Mouse (Mus musculus) liver, embryonic 13.5 days (tissue): ENCODE results near the gene Aspn. TPM values are rescaled to one million over a fixed set of nuclear protein-coding genes. Genes with fewer than 3 reads are reported as not detected.

ENCODE experiments used
- ATAC-seq: fragments of 200-750 bp; cut with Nextera tagmentation; 2 replicates; pipeline ENCODE4 v1.8.0; 2017; ENCODE audit warnings: low read depth, mild to moderate bottlenecking, moderate number of reproducible peaks, moderate library complexity
- DNase-seq: peaks from one replicate; pipeline ENCODE4 v3.0.0; 2022
- H3K27ac ChIP-seq: fragments of 300-500 bp; sonication (generic); 2 replicates; pipeline ENCODE4 v1.5.1; 2015; ENCODE audit warnings: moderate library complexity, mild to moderate bottlenecking, inconsistent platforms
- H3K27me3 ChIP-seq: fragments of 300-500 bp; sonication (generic); 2 replicates; pipeline ENCODE4 v1.6.1; 2015; ENCODE audit warnings: mild to moderate bottlenecking, inconsistent platforms
- H3K36me3 ChIP-seq: fragments of 300-500 bp; sonication (generic); 2 replicates; pipeline ENCODE4 v1.6.1; 2015; ENCODE audit warnings: mild to moderate bottlenecking, inconsistent platforms
- H3K4me1 ChIP-seq: fragments of 300-500 bp; sonication (generic); replicated peaks from 2 replicates; pipeline ENCODE4 v1.6.1; 2015; ENCODE audit warnings: inconsistent platforms
- H3K4me2 ChIP-seq: fragments of 300-500 bp; sonication (generic); 2 replicates; pipeline ENCODE4 v1.6.1; 2015; ENCODE audit warnings: inconsistent platforms, mild to moderate bottlenecking, moderate library complexity
- H3K4me3 ChIP-seq: fragments of 300-500 bp; sonication (generic); replicated peaks from 2 replicates; pipeline ENCODE4 v1.5.1; 2015; ENCODE audit warnings: mild to moderate bottlenecking, inconsistent platforms
- H3K9ac ChIP-seq: fragments of 300-500 bp; sonication (generic); 2 replicates; pipeline ENCODE4 v1.6.1; 2015; ENCODE audit warnings: mild to moderate bottlenecking, inconsistent platforms
- H3K9me3 ChIP-seq: fragments of 300-500 bp; sonication (generic); replicated peaks from 2 replicates; pipeline ENCODE4 v1.6.1; 2016; ENCODE audit warnings: inconsistent platforms
- WGBS: fragments of 180-500 bp; shearing (Covaris S2); methylation state at CpG from one replicate; pipeline ENCODE4 v1.1.7; 2015; ENCODE audit not compliant: insufficient replicate concordance; 5-methylcytosine and 5-hydroxymethylcytosine counted together
- polyA plus RNA-seq: library from polyadenylated mRNA; unstranded; fragments of >200 nt; fragmentation: Nextera tagmentation; extraction: Ambion mirVana; gene quantifications from 2 replicates; pipeline ENCODE4 v1.2.1, GENCODE M21; 2015

The Aspn gene
- 0.48 and 0.89 TPM in 2 replicates for polyA plus RNA-seq

GRCm38 (mm10) chr13:49544279-49544678, at the start of gene Aspn:
TSS of gene Aspn (plus strand) at chr13:49544443.
- Histone ChIP-seq H3K36me3 (no peaks in the 10 kb centered on the region), H3K27me3 (no peaks in the 10 kb centered on the region), H3K4me2 (no peak within 1 kb of the TSS), H3K4me3 (no peak within 1 kb of the TSS), H3K27ac (no peak within 1 kb of the TSS), H3K9me3 (no peaks in the 10 kb centered on the region), H3K4me1 (no peaks in the 10 kb centered on the region), H3K9ac (no peak within 1 kb of the TSS)
- ATAC-seq (no peak), DNase-seq (no peak)
- 72% methylated on average over 3 of the region's 3 CpGs for WGBS

- H3K4me3 ChIP-seq: no peak within 1 kb of the TSS
- H3K27ac ChIP-seq: no peak within 1 kb of the TSS
- no peak within 1 kb of the TSS for H3K9ac ChIP-seq
- ATAC-seq: no peak
- no peaks in the 10 kb centered on the region for H3K9me3 ChIP-seq
- H3K4me1 ChIP-seq: no peaks in the 10 kb centered on the region
- WGBS: 59% methylated on average over 4 of the region's 4 CpGs
- H3K36me3 ChIP-seq: no peaks in the 10 kb centered on the region
- H3K4me2 ChIP-seq: no peak within 1 kb of the TSS
- no peaks in the 10 kb centered on the region for H3K27me3 ChIP-seq
- no peak for DNase-seq
These were observed 39.7 kb upstream of the Aspn start, which contains the start of gene Ecm2 for GRCm38 (mm10) chr13:49504510-49504909. TSS of gene Ecm2 (plus strand) at chr13:49504810.

GRCm38 (mm10) chr13:49505776-49506175, 38.5 kb upstream of the Aspn start:
- H3K4me2 ChIP-seq: no peak overlapping the region
- H3K9me3 ChIP-seq: no peaks in the 10 kb centered on the region
- H3K4me1 ChIP-seq: no peaks in the 10 kb centered on the region
- no peak overlapping the region for H3K9ac ChIP-seq
- H3K27ac ChIP-seq: no peak overlapping the region
- ATAC-seq: no peak
- WGBS: 82% methylated on average over 4 of the region's 4 CpGs
- H3K36me3 ChIP-seq: no peaks in the 10 kb centered on the region
- H3K27me3 ChIP-seq: no peaks in the 10 kb centered on the region
- DNase-seq: no peak
- no peak overlapping the region for H3K4me3 ChIP-seq

- DNase-seq: no peak
- no peaks in the 10 kb centered on the region for H3K27me3 ChIP-seq
- H3K4me1 ChIP-seq: no peaks in the 10 kb centered on the region
- no peak for ATAC-seq
- WGBS: 75% methylated on average over 3 of the region's 3 CpGs
- no peaks in the 10 kb centered on the region for H3K36me3 ChIP-seq
- H3K4me2 ChIP-seq: no peak overlapping the region
- no peak overlapping the region for H3K4me3 ChIP-seq
- H3K27ac ChIP-seq: no peak overlapping the region
- no peaks in the 10 kb centered on the region for H3K9me3 ChIP-seq
- H3K9ac ChIP-seq: no peak overlapping the region
These were observed 37.1 kb upstream of the Aspn start for GRCm38 (mm10) chr13:49507176-49507575.

GRCm38 (mm10) chr13:49518761-49519160, 25.5 kb upstream of the Aspn start:
- DNase-seq (no peak), ATAC-seq (no peak)
- Histone ChIP-seq H3K27me3 (no peaks in the 10 kb centered on the region), H3K27ac (no peak overlapping the region), H3K4me2 (no peak overlapping the region), H3K36me3 (no peaks in the 10 kb centered on the region), H3K4me1 (no peaks in the 10 kb centered on the region), H3K9ac (no peak overlapping the region), H3K4me3 (no peak overlapping the region), H3K9me3 (no peaks in the 10 kb centered on the region)
- WGBS: 43% methylated on average over 2 of the region's 2 CpGs

GRCm38 (mm10) chr13:49526235-49526634, 18.0 kb upstream of the Aspn start:
- DNase-seq (no peak), ATAC-seq (no peak)
- 75% methylated on average over 2 of the region's 2 CpGs for WGBS
- Histone ChIP-seq H3K9me3 (no peaks in the 10 kb centered on the region), H3K9ac (no peak overlapping the region), H3K36me3 (no peaks in the 10 kb centered on the region), H3K27ac (no peak overlapping the region), H3K27me3 (no peaks in the 10 kb centered on the region), H3K4me2 (no peak overlapping the region), H3K4me1 (no peaks in the 10 kb centered on the region), H3K4me3 (no peak overlapping the region)

- Histone ChIP-seq H3K4me1 (no peaks in the 10 kb centered on the region), H3K4me3 (no peak overlapping the region), H3K9ac (no peak overlapping the region), H3K9me3 (no peaks in the 10 kb centered on the region), H3K4me2 (no peak overlapping the region), H3K27me3 (no peaks in the 10 kb centered on the region), H3K27ac (no peak overlapping the region), H3K36me3 (no peaks in the 10 kb centered on the region)
- 90% methylated on average over 4 of the region's 4 CpGs for WGBS
- ATAC-seq: no peak
- no peak for DNase-seq
These were observed 13.6 kb upstream of the Aspn start for GRCm38 (mm10) chr13:49530636-49531035.

- no peak overlapping the region for H3K4me3 ChIP-seq
- no peak overlapping the region for H3K27ac ChIP-seq
- no peaks in the 10 kb centered on the region for H3K4me1 ChIP-seq
- no peak overlapping the region for H3K4me2 ChIP-seq
- WGBS: 88% methylated on average over 1 of the region's 1 CpGs
- no peaks in the 10 kb centered on the region for H3K9me3 ChIP-seq
- ATAC-seq: no peak
- H3K27me3 ChIP-seq: no peaks in the 10 kb centered on the region
- DNase-seq: no peak
- H3K9ac ChIP-seq: no peak overlapping the region
- no peaks in the 10 kb centered on the region for H3K36me3 ChIP-seq
These were observed 7.3 kb upstream of the Aspn start for GRCm38 (mm10) chr13:49536946-49537345.

- Histone ChIP-seq H3K27ac (no peak overlapping the region), H3K27me3 (no peaks in the 10 kb centered on the region), H3K9ac (no peak overlapping the region), H3K4me1 (no peaks in the 10 kb centered on the region), H3K36me3 (no peaks in the 10 kb centered on the region), H3K4me3 (no peak overlapping the region), H3K4me2 (no peak overlapping the region), H3K9me3 (no peaks in the 10 kb centered on the region)
- ATAC-seq (no peak), DNase-seq (no peak)
- WGBS: 81% methylated on average over 1 of the region's 1 CpGs
These were observed 5.5 kb upstream of the Aspn start for GRCm38 (mm10) chr13:49538693-49539092.

GRCm38 (mm10) chr13:49545646-49546045, 1.4 kb downstream of the Aspn start:
- 68% methylated on average over 3 of the region's 3 CpGs for WGBS
- Histone ChIP-seq H3K36me3 (no peaks in the 10 kb centered on the region), H3K4me2 (no peak overlapping the region), H3K27ac (no peak overlapping the region), H3K4me1 (no peaks in the 10 kb centered on the region), H3K9me3 (no peaks in the 10 kb centered on the region), H3K4me3 (no peak overlapping the region), H3K9ac (no peak overlapping the region), H3K27me3 (no peaks in the 10 kb centered on the region)
- no peak for DNase-seq
- ATAC-seq: no peak

GRCm38 (mm10) chr13:49546517-49546916, 2.3 kb downstream of the Aspn start:
- Histone ChIP-seq H3K36me3 (no peaks in the 10 kb centered on the region), H3K27ac (no peak overlapping the region), H3K4me1 (no peaks in the 10 kb centered on the region), H3K4me2 (no peak overlapping the region), H3K9me3 (no peaks in the 10 kb centered on the region), H3K9ac (no peak overlapping the region), H3K4me3 (no peak overlapping the region), H3K27me3 (no peaks in the 10 kb centered on the region)
- 71% methylated on average over 1 of the region's 1 CpGs for WGBS
- no peak for DNase-seq
- no peak for ATAC-seq

- no peaks in the 10 kb centered on the region for H3K4me1 ChIP-seq
- H3K27me3 ChIP-seq: no peaks in the 10 kb centered on the region
- no peak overlapping the region for H3K27ac ChIP-seq
- no peak overlapping the region for H3K4me3 ChIP-seq
- H3K9ac ChIP-seq: no peak overlapping the region
- no peaks in the 10 kb centered on the region for H3K9me3 ChIP-seq
- WGBS: 15% methylated on average over 1 of the region's 1 CpGs
- no peak for DNase-seq
- no peak for ATAC-seq
- no peak overlapping the region for H3K4me2 ChIP-seq
- no peaks in the 10 kb centered on the region for H3K36me3 ChIP-seq
These were observed 3.4 kb downstream of the Aspn start for GRCm38 (mm10) chr13:49547563-49548150.
